9 mouse cellular contexts compared by ENCODE assay signal in the genomic region with DNA sequence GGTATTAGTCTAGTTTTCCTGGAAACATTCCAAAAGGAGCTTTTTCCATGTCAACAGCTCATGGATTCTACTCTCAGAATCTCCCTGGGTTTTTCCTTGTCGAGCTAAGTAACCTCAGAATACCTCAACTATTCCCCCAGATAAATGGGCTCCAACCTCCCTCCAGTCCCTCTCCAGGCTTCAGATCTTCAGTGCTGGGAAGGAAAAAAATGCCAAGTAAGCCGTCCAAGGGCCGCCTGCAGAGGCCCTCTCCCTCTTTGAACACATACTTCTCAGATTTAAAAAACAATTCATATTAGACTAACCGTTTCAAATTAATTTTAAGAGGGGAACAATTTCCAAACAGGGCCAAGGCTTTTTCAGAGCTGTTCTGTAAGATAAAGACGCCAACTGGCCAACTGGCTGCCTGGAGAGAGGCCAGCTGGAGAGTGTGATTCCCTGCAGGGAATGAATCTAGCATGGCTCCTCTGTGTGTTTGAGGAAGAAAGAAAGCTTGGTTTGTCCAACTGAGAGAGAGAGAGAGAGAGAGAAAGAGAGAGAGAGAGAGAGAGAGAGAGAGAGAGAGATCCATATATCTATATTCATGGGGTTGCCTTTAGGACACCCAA. TPM values are rescaled to one million over a fixed set of nuclear protein-coding genes. Genes with fewer than 3 reads are reported as not detected.
A peak's percentile ranks its signal among the peaks of the same experiment; 100 is the strongest.
DNase-seq lines count a peak whose midpoint lies in the region; ATAC-seq lines count a peak whose summit lies in the region.
"Had no signal": no experiment of that assay in that cellular context is flagged by ENCODE, and none has a peak within 500 bp of the region (broad histone marks: within the 10 kb centered on the region; RNA-seq: fewer than 3 reads in every experiment).

No protein-coding gene starts in this region.

- no peak overlapping the region for H3K4me2 ChIP-seq in forebrain, embryonic 15.5 days (replicated peaks)
- H3K4me2 ChIP-seq in forebrain, embryonic 13.5 days, result no peak overlapping the region
- no peak overlapping the region for H3K4me2 ChIP-seq in lung, embryonic 16.5 days (ENCODE audit: low read depth, low read length)
- H3K4me2 ChIP-seq: midbrain, embryonic 12.5 days had no signal

- H3K27ac ChIP-seq in forebrain, embryonic 15.5 days (replicated peaks), result no peak overlapping the region
- no peak overlapping the region for H3K27ac ChIP-seq in forebrain, embryonic 13.5 days
- H3K27ac ChIP-seq in lung, embryonic 16.5 days (ENCODE audit: low read length), result peak overlapping the region; percentile 34
- H3K27ac ChIP-seq: midbrain, embryonic 12.5 days had no signal

- no peaks in the 10 kb centered on the region for H3K36me3 ChIP-seq in forebrain, embryonic 15.5 days
- no peaks in the 10 kb centered on the region for H3K36me3 ChIP-seq in forebrain, embryonic 13.5 days (ENCODE audit: poor library complexity, severe bottlenecking)
- no peaks in the 10 kb centered on the region for H3K36me3 ChIP-seq in lung, embryonic 16.5 days (ENCODE audit: control insufficient read depth, insufficient read depth, low read length)
- H3K36me3 ChIP-seq: midbrain, embryonic 12.5 days had no signal

- H3K27me3 ChIP-seq in forebrain, embryonic 15.5 days, result no peaks in the 10 kb centered on the region
- H3K27me3 ChIP-seq in forebrain, embryonic 13.5 days, result no peaks in the 10 kb centered on the region
- H3K27me3 ChIP-seq in lung, embryonic 16.5 days (ENCODE audit: control insufficient read depth, insufficient read depth, low read depth, low read length), result no peaks in the 10 kb centered on the region
- H3K27me3 ChIP-seq: midbrain, embryonic 12.5 days had no signal

- H3K4me1 ChIP-seq in forebrain, embryonic 15.5 days, result peaks cover 10% of the 10 kb centered on the region; the same call in 1 of the 2 replicates
- no peaks in the 10 kb centered on the region for H3K4me1 ChIP-seq in forebrain, embryonic 13.5 days
- H3K4me1 ChIP-seq in lung, embryonic 16.5 days (replicated peaks; ENCODE audit: control insufficient read depth, insufficient read depth, low read length), result no peaks in the 10 kb centered on the region
- H3K4me1 ChIP-seq: midbrain, embryonic 12.5 days had no signal

- ATAC-seq in forebrain, embryonic 15.5 days (replicated peaks), result 0 out of 2 replicates have a peak, but pooled peaks have one; percentile 43
- no peak for ATAC-seq in forebrain, embryonic 13.5 days
- peak; percentile 78 for ATAC-seq in lung, embryonic 16.5 days (ENCODE audit: low read depth)
- ATAC-seq in megakaryocyte, adult 5-6 weeks (ENCODE audit: poor library complexity, severe bottlenecking), result no peak

- no peak for DNase-seq in lung, postnatal 25 days (ENCODE audit: low spot score)
- DNase-seq in gastrocnemius, postnatal 25 days, result peak; percentile 49
- peak; percentile 58 to 70 for DNase-seq in right cerebral cortex, postnatal 10 days (ENCODE audit: low spot score in 2 of 2)
- no peak for DNase-seq in spleen, postnatal 4 days (ENCODE audit: low spot score in 2 of 2)

- H3K9me3 ChIP-seq in forebrain, embryonic 15.5 days, result no peaks in the 10 kb centered on the region
- no peaks in the 10 kb centered on the region for H3K9me3 ChIP-seq in forebrain, embryonic 13.5 days (replicated peaks)
- no peaks in the 10 kb centered on the region for H3K9me3 ChIP-seq in lung, embryonic 16.5 days (ENCODE audit: control insufficient read depth, low read length)
- H3K9me3 ChIP-seq: midbrain, embryonic 12.5 days had no signal

- H3K9ac ChIP-seq in forebrain, embryonic 15.5 days (replicated peaks), result no peak overlapping the region
- no peak overlapping the region for H3K9ac ChIP-seq in forebrain, embryonic 13.5 days
- no peak overlapping the region for H3K9ac ChIP-seq in lung, embryonic 16.5 days (ENCODE audit: low read length)
- H3K9ac ChIP-seq: midbrain, embryonic 12.5 days had no signal

- WGBS in forebrain, embryonic 15.5 days, result 42% methylated on average over 5 of the region's 5 CpGs
- 44% methylated on average over 5 of the region's 5 CpGs for WGBS in forebrain, embryonic 13.5 days
- WGBS in lung, embryonic 16.5 days, result 23% methylated on average over 5 of the region's 5 CpGs

- no peak overlapping the region for H3K4me3 ChIP-seq in forebrain, embryonic 15.5 days
- H3K4me3 ChIP-seq in forebrain, embryonic 13.5 days, result no peak overlapping the region
- H3K4me3 ChIP-seq in lung, embryonic 16.5 days (ENCODE audit: low read length), result no peak overlapping the region
- H3K4me3 ChIP-seq: midbrain, embryonic 12.5 days had no signal

RNA-seq across cellular contexts. Expression of gene Serbp1, which starts 37.2 kb away (rescaled TPM):
- polyA plus RNA-seq in forebrain, embryonic 15.5 days (2015; fragmentation: Nextera tagmentation; extraction: Ambion mirVana), result 316 and 328 TPM in 2 replicates
- polyA plus RNA-seq in forebrain, embryonic 13.5 days (2015; fragmentation: Nextera tagmentation; extraction: Ambion mirVana), result 351 and 352 TPM in 2 replicates
- 290 and 318 TPM in 2 replicates for polyA plus RNA-seq in lung, embryonic 16.5 days (2015; fragmentation: Nextera tagmentation; extraction: Ambion mirVana)
- total RNA-seq in gastrocnemius, postnatal 25 days (2021), result 100 to 1,000 TPM; 265 to 268 TPM
- 412 and 434 TPM in 2 replicates for total RNA-seq in megakaryocyte, adult 5-6 weeks (2015)
- 996 and 1,021 TPM in 2 replicates for total RNA-seq in megakaryocyte, adult 5-6 weeks (2017)

Comparison
In these comparisons a context has a peak if more than half of its experiments do, and no peak if none do; other contexts are left out.
1. ATAC-seq: peak in forebrain, embryonic 15.5 days (single experiment) and lung, embryonic 16.5 days (single experiment); none in forebrain, embryonic 13.5 days (single experiment) and megakaryocyte, adult 5-6 weeks (single experiment).
2. DNase-seq: peak in gastrocnemius, postnatal 25 days (single experiment) and right cerebral cortex, postnatal 10 days (2 of 2); none in lung, postnatal 25 days (single experiment) and spleen, postnatal 4 days (0 of 2).